Mouse (Mus musculus) embryonic facial prominence, embryonic 10.5 days (tissue): ENCODE data around the gene Nrm. TPM values are rescaled to one million over a fixed set of nuclear protein-coding genes. Genes with fewer than 3 reads are reported as not detected.

Experiments used
- DNase-seq: peaks from one replicate; pipeline ENCODE4 v3.0.0-alpha.2; 2017; ENCODE audit warnings: low spot score
- H3K27ac ChIP-seq: fragments of 300-500 bp; sonication (generic); replicated peaks from 2 replicates; pipeline ENCODE4 v1.5.1; 2016; ENCODE audit warnings: mild to moderate bottlenecking
- H3K27me3 ChIP-seq: fragments of 300-500 bp; sonication (generic); replicated peaks from 2 replicates; pipeline ENCODE4 v1.6.1; 2016; ENCODE audit warnings: low read depth, mild to moderate bottlenecking; ENCODE audit not compliant: poor library complexity, severe bottlenecking
- H3K36me3 ChIP-seq: fragments of 300-500 bp; sonication (generic); replicated peaks from 2 replicates; pipeline ENCODE4 v1.6.1; 2016; ENCODE audit warnings: mild to moderate bottlenecking, moderate library complexity
- H3K4me1 ChIP-seq: fragments of 300-500 bp; sonication (generic); 2 replicates; pipeline ENCODE4 v1.6.1; 2016
- H3K4me3 ChIP-seq: fragments of 300-500 bp; sonication (generic); 2 replicates; pipeline ENCODE4 v1.5.1; 2016; ENCODE audit warnings: mild to moderate bottlenecking, moderate library complexity
- H3K9me3 ChIP-seq: fragments of 300-500 bp; sonication (generic); 2 replicates; pipeline ENCODE4 v1.6.1; 2016; ENCODE audit warnings: mild to moderate bottlenecking
- WGBS: fragments of 180-500 bp; shearing (Covaris S2); methylation state at CpG from one replicate; pipeline ENCODE4 v1.1.7; 2016; 5-methylcytosine and 5-hydroxymethylcytosine counted together
- polyA plus RNA-seq: library from polyadenylated mRNA; unstranded; fragments of >200 nt; fragmentation: Nextera tagmentation; extraction: Ambion mirVana; gene quantifications from 2 replicates; pipeline ENCODE4 v1.2.1, GENCODE M21; 2016

Gene Nrm
- polyA plus RNA-seq, 1 experiment from 2014 or later, result 65.1 TPM

- 6% methylated on average over 12 of the region's 12 CpGs for WGBS
- no peaks in the 10 kb centered on the region for H3K27me3 ChIP-seq
- peaks cover 47% of the 10 kb centered on the region for H3K36me3 ChIP-seq
- DNase-seq, result no peak
- H3K4me3 ChIP-seq, result peak overlapping the region; percentile 76
- H3K9me3 ChIP-seq, result no peaks in the 10 kb centered on the region
- H3K27ac ChIP-seq, result peak overlapping the region; percentile 91
- peaks cover 30% of the 10 kb centered on the region for H3K4me1 ChIP-seq
Measured at GRCm38 (mm10) chr17:35860831-35861197, 304 bp upstream of the Nrm start.

GRCm38 (mm10) chr17:35864832-35865353, 3.8 kb downstream of the Nrm start:
- DNase-seq, result no peak
- WGBS, result 21% methylated on average over 10 of the region's 10 CpGs
- Histone ChIP-seq H3K9me3 (no peaks in the 10 kb centered on the region), H3K36me3 (peaks cover 27% of the 10 kb centered on the region), H3K27me3 (no peaks in the 10 kb centered on the region), H3K4me1 (peaks cover 64% of the 10 kb centered on the region), H3K27ac (peak overlapping the region; percentile 95), H3K4me3 (peak overlapping the region; percentile 63)

DNA sequence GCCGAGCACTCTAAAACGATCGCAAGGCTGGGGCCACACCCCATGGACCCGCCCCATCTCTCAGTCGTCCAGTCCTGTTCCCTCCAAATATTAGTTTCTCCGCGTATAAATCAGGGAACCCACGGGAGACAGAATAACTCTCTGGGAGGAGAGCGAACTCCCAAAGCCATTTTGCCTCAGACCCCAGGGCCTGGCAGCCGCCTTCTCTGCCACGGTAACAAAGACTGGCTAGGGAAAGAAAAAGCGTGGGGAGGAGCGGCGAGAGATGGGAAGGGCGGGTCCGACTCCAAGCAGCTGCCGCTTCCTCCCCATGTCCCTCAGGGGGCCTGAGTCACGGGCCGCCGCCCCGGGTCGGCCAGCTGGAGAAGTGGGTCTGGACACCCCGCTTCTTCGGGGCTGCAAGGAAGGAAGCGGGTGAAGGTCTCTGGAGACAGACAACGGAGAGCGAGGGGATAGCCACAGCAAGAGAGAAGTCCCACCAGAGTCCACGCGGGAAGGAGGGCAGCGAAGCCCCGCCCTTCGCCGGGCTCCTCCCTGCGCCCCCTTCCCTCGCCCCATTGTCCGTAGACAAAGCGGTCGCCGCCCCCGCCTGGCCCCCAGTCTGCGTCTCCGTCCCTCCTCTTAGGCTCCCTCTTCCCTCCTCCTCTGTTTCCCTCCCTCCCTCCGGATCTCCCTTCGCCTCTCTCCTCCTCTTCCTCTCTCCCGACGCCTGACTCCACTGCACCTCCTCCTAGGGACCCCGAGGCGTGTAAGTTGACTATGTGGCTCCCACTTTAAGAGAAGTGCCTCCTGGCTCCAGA, 4.6 kb downstream of the Nrm start, which contains the start of gene Ppp1r18:
Gene Ppp1r18 (plus strand): TSS at position 113 of the 800 bp plus-strand sequence.
- peak within 1 kb of the TSS; percentile 95 for H3K27ac ChIP-seq
- peaks cover 35% of the 10 kb centered on the region for H3K36me3 ChIP-seq
- H3K4me3 ChIP-seq, result peak within 1 kb of the TSS; percentile 63
- peak; percentile 91 for DNase-seq
- H3K27me3 ChIP-seq, result no peaks in the 10 kb centered on the region
- WGBS, result under 1% methylated on average over 48 of the region's 48 CpGs
- H3K9me3 ChIP-seq, result no peaks in the 10 kb centered on the region
- H3K4me1 ChIP-seq, result peaks cover 68% of the 10 kb centered on the region

DNA sequence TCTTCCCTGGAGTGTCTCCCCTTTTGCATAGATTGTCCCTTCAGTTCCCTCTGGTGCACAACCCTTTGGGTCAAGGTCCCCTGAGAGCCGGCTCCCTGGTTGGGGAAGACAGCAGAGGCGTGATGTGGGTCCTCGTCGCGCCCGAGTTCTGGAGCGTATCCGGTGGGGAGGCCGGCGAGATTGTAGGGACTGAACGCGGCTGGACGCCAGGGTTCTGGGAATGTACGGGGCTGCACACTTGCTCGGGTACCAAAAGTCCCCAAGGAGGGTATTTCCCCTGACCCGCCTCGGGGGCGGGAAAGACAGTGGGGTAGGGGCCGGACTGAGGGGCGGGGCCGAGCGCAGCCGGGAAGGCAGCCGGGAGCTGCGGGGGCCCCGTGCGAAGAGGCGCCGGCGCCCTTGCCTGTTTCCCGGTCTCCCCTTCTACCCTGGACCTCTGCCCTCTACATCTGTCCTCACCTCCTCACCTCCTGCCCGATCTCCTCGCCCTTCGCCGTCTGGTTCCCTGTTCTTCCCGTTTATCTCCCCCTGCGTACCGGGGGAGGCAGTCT, 5.2 kb downstream of the Nrm start:
- under 1% methylated on average over 38 of the region's 38 CpGs for WGBS
- DNase-seq, result peak; percentile 80
- peak overlapping the region; percentile 63 for H3K4me3 ChIP-seq
- peaks cover 4% of the 10 kb centered on the region for H3K9me3 ChIP-seq
- no peaks in the 10 kb centered on the region for H3K27me3 ChIP-seq
- H3K4me1 ChIP-seq, result peaks cover 67% of the 10 kb centered on the region
- peaks cover 42% of the 10 kb centered on the region for H3K36me3 ChIP-seq
- peak overlapping the region; percentile 95 for H3K27ac ChIP-seq

DNA sequence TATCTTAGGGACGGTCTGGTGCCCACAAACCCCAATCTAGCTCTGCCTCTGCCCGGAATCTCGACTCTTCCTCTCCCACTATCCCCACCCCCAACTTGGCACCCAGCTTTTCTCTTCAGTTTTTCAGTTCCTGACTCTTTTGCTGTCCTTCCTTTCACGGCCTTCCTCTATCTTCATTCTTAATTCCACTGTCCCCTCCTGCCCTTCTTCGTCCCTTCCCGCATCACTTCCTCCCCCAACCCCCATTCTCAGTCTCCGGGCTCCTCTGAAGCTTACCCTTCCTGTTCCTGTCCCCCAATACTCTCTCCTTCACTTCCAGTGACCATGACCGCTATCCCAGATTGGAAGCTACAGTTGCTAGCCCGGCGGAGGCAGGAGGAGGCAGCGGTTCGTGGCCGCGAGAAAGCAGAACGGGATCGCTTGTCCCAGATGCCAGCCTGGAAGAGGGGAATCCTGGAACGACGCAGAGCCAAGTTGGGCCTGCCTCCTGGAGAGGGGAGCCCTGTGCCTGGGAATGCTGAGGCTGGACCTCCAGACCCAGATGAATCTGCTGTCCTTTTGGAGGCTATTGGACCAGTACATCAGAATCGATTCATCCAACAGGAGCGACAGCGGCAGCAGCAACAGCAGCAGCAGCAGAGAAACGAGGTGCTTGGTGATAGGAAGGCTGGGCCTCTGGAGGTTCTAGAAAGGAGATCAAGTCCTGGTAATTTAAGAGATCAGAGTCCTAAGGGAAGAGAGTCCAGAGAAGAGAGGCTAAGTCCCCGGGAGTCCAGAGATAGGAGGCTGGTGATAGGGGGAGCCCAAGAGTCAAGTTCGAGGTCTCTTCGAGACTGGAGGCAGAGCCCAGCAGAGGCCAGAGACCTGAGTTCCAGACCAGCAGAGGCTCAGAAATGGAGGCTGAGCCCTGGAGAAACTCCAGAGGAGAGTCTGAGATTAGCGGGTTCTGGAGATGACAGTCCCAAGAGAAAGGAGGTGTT, 6.1 kb downstream of the Nrm start:
- WGBS, result 11% methylated on average over 26 of the region's 26 CpGs
- Histone ChIP-seq H3K36me3 (peaks cover 48% of the 10 kb centered on the region), H3K27me3 (no peaks in the 10 kb centered on the region), H3K4me3 (peak overlapping the region; percentile 63), H3K4me1 (peaks cover 66% of the 10 kb centered on the region), H3K9me3 (peaks cover 5% of the 10 kb centered on the region), H3K27ac (peak overlapping the region; percentile 95)
- DNase-seq, result peak; percentile 55

- DNase-seq, result peak; percentile 39
- peaks cover 5% of the 10 kb centered on the region for H3K9me3 ChIP-seq
- H3K4me1 ChIP-seq, result peaks cover 74% of the 10 kb centered on the region
- no peaks in the 10 kb centered on the region for H3K27me3 ChIP-seq
- peak overlapping the region; percentile 95 for H3K27ac ChIP-seq
- WGBS, result 28% methylated on average over 17 of the region's 17 CpGs
- H3K4me3 ChIP-seq, result peak overlapping the region; percentile 63
- peaks cover 57% of the 10 kb centered on the region for H3K36me3 ChIP-seq
Measured at GRCm38 (mm10) chr17:35868165-35868820, 7.2 kb downstream of the Nrm start.

- H3K4me1 ChIP-seq, result peaks cover 79% of the 10 kb centered on the region
- no peak for DNase-seq
- H3K27me3 ChIP-seq, result no peaks in the 10 kb centered on the region
- peaks cover 57% of the 10 kb centered on the region for H3K36me3 ChIP-seq
- 2% methylated on average over 7 of the region's 7 CpGs for WGBS
- H3K27ac ChIP-seq, result peak overlapping the region; percentile 95
- peak overlapping the region; percentile 63 for H3K4me3 ChIP-seq
- H3K9me3 ChIP-seq, result peaks cover 5% of the 10 kb centered on the region
Measured at GRCm38 (mm10) chr17:35868961-35869345, 7.8 kb downstream of the Nrm start.

- H3K27ac ChIP-seq, result peak overlapping the region; percentile 95
Measured at GRCm38 (mm10) chr17:35869346-35870067, 8.4 kb downstream of the Nrm start.

GRCm38 (mm10) chr17:35870151-35870883, 9.2 kb downstream of the Nrm start:
- Histone ChIP-seq H3K27ac (peak overlapping the region; percentile 95), H3K4me3 (peak overlapping the region; percentile 63), H3K9me3 (peaks cover 5% of the 10 kb centered on the region), H3K27me3 (no peaks in the 10 kb centered on the region), H3K36me3 (peaks cover 68% of the 10 kb centered on the region), H3K4me1 (peaks cover 68% of the 10 kb centered on the region)
- WGBS, result 53% methylated on average over 9 of the region's 9 CpGs
- peak; percentile 44 for DNase-seq

More at GRCm38 (mm10) chr17:35869346-35870067, 8.4 kb downstream of the Nrm start:
- DNase-seq, result peak; percentile 74
- Histone ChIP-seq H3K9me3 (peaks cover 5% of the 10 kb centered on the region), H3K4me1 (peaks cover 76% of the 10 kb centered on the region), H3K27me3 (no peaks in the 10 kb centered on the region), H3K4me3 (peak overlapping the region; percentile 63), H3K36me3 (peaks cover 60% of the 10 kb centered on the region)
- 4% methylated on average over 7 of the region's 7 CpGs for WGBS

- WGBS, result 85% methylated on average over 8 of the region's 8 CpGs
- no peaks in the 10 kb centered on the region for H3K27me3 ChIP-seq
- H3K4me3 ChIP-seq, result peak overlapping the region; percentile 63
- H3K36me3 ChIP-seq, result peaks cover 74% of the 10 kb centered on the region
- H3K27ac ChIP-seq, result peak overlapping the region; percentile 95; the same call in 1 of the 2 replicates
- H3K9me3 ChIP-seq, result peaks cover 5% of the 10 kb centered on the region
- H3K4me1 ChIP-seq, result peaks cover 63% of the 10 kb centered on the region
- peak; percentile 29 for DNase-seq
Measured at GRCm38 (mm10) chr17:35870884-35871696, 10.0 kb downstream of the Nrm start.
